Mouse (Mus musculus): ENCODE data around the gene Fam72a.

The Fam72a gene

DNA sequence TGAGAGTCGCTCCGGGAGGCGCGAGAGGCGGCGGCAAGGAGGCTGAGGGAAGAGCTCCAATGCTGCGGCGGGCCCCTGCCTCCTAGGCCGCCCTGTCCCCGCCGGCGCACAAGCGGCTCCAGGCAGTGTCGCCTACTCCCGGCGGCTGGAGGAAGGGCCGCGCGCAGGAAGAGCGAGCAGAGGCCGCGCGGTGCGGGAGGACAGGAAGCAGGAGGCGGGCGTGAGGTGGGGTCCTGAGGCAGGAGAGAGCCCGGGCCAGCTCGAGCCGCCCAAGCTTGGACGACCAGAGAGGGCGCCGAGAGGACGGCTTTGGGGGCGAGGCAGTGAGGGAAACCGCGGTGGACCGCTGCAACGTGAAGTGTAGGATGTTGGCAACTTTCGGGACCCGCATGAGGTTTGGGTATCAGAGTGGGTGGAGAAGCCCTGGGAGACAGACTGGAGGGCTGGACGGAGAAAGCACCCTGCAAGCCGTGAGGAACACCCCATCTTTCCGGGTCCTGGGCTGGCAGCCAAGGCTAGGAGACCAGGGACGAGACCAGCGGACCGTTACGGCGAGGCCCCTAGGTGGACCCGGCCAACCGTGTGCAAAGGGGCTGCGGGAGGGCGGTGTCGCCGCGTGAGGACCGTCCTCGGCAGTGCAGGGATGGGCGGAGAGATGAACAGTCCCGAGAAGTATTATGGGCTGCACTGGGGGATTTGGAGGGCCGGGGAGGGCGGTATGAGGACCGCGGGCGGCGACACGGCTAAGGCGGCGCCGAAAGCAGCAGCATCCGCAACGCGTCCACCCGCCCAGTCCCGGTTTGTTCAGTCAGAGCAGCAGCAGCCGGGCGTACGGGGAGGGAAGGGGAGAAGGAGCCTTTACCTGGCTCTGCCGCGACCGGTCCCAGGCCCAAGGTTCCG lies 1.1 kb upstream of the Fam72a start:
- peak; percentile 59 for DNase-seq (ENCODE audit: extremely low read depth, low read depth)

DNA sequence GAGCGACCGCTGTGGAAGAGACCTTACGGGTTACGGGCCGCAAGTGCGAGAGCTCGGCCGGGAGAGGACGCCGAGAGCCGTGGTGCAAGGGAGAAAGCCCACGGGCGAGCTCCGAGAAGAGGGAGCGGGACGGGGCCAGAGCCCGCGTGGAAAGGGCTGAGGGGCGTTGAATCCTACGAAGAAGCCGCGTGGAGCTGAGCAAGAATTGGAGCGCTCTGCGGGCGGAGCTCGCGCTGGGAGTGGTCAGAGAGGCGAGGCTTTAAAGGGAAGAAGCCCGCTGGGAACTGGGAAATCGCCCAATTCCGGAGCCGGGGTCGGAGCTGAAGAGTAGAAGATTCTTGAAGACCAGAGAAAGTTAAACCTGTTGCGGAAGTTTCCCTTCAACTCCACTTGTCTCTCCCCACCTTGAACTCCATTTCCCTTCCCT lies 391 bp downstream of the Fam72a start:
- peak; percentile 50 for DNase-seq (ENCODE audit: extremely low read depth, low read depth)

DNA sequence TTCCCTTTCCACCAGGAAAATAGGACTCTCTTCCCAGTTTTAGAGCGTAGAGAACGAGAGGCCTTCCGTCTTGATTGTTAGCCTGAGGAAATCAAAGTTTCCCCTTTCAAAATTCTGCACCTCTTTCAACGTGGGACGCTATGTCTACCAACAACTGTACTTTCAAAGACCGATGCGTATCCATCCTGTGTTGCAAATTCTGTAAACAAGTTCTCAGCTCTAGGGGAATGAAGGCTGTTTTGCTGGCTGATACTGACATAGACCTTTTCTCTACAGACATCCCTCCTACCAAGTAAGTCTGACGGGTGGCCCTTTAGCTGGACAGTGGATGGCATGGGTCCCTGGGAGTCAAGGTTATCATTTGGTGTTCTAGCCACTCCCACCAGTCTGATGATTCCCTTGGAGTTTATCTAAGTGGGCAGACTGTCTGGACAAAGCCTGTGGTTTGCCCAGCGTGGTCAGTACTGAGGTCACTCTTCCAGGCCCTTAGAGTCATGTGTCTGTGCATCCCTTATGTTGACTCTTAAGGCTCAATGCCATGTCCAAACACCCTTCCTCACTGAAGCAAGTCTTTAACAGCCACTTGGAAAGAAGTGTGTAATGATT lies 961 bp downstream of the Fam72a start:
- DNase-seq (ENCODE audit: extremely low read depth, low read depth), result no peak

DNA sequence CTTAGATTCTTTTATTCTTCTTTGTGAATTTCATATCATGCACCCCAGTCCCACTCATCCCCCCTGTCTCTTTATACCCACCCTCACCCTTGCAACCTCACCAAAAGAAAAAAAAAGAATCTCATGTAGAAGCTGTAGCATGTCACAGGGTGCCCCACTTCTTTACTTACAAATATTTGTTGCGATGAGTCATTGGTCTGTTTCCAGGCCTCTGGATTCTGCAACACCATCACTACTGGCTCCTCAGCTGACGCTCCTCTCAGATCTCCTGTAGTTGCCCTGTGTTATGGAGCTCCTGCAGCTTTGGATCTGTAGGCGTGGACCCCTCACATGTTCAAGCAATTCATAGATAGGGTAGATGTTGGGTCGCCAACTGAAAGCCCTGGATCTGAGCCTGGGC lies 12.1 kb downstream of the Fam72a start:
- DNase-seq (ENCODE audit: extremely low read depth, low read depth), result no peak

DNA sequence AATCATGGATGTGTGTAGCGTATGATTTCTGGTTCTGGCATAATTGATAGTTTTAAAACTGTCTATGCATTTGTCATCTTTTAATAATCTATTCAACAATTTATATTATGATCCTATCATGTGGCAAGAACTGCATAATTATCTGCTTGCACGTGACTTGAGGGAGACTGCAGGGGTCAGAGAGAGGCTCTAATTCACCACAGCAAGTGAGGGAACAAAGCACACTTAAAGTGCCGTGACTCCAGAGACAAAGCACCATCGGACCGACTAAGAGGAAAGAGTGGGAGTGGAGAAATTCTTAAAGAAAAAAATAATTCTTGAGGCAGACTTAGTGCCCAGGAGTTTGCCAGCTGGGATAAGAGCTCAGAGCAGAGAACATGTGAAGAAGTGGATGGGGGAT lies 13.1 kb downstream of the Fam72a start:
- no peak for DNase-seq (ENCODE audit: extremely low read depth, low read depth)

DNA sequence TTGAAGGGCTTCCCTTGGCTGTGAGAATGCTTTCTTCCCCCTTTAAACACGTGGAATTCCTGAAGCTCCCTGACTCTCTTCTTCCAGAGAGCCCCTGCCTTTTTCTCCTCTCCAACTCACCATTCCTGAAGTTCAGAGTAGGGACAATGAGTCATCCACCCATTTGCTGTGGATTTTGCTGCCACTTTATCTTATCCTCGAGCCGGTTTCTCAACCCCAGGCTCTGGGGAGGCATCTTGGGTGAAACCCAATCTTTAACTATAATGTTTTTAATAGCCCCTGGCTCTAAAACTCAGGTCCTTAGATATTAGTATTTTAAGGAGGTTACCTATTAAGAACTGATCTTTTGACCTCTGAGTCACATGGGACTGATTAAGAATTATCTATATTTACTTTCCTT lies 13.7 kb downstream of the Fam72a start:
- no peak for DNase-seq (ENCODE audit: extremely low read depth, low read depth)

DNA sequence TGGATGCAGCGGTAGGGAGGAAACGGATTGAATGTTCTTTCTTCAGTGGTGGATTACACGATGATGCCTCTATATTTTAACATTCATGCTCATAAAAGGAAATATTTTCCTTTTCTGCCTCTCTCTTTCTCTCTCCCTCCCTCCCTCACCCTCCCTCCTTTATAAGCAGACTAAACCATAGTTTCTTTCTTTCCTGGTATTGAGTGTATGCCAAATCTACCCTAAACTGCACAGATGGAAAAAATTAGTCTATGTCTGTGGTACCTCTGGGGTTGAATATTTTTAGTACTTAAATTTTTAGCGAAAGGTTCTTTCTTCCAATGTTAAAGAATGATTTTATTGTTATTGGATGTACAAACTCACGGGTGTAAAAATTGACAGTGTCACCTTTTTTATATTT lies 14.2 kb downstream of the Fam72a start:
- no peak for DNase-seq (ENCODE audit: extremely low read depth, low read depth)

DNA sequence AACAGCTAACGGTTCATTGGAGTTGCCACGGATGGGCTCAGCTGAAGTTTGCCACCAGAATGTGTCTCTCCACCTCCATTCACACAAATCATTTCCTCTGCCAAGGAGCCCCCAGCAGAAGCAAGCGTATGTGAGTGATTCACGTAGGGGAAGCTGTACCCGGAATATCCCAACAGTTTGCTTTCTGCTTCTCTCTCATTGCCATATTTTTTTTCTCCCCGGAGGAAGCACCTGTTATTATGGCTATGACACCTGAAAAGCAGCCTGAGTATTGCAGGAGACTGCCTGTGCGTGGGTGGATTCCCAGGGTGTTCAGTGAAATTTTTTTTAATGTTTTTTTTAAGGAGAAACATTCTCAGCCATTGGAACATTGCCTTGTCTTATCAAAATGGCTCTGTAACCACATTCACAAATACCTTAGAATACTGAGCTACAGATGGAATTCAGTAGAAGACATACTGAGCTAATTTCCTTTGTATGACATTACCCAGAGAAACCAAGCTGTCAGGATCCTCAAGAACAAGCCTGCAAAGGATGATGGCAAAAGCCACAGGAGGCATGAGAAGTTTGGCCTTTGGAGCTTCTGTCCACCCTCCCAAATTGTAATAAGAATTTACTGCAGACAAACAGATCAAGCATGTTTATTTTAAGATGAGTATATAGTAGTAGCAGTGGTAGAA lies 16.3 kb downstream of the Fam72a start:
- DNase-seq (ENCODE audit: extremely low read depth, low read depth), result no peak

DNA sequence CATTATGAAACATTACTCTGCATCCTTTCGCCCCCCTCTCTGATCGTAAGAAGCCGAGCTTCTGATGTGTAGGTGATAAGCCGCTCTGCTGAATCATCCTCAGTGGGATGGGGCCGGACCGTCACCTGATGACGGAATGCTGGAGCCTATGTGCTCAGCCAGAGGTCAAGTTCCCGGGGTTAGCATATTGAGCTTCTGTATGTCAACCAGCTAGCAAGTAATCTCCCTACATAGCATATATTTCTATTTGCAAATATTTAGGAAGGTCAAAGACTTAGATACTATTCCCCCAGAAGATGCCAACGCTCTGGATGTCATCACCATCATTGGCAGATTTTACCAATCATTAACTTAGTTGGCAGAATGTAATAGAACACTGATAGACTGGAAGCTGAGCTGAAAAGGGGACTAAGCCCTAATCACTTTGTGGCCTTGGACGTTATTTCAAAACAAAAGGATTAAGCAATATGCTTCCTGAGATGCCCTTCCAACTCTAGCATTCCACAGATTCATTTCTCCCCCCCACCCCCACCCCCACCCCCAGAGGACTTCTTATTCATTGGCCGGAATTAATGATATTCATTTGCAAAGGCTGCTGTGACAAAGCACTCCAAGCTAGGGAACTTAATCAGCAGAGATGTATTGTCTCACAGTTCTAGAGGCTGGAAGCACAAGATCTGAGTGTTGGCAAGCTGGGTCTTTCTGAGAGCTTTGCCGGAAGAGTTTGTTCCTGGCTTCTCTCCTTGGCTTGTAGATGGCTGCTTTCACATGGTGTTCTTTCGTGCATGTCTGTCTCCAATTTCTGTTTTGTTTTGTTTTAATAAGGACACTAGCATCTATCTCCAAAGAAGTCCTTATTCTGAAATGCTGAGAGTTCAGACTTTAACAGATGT lies 19.3 kb downstream of the Fam72a start:
- no peak for DNase-seq (ENCODE audit: extremely low read depth, low read depth)

DNA sequence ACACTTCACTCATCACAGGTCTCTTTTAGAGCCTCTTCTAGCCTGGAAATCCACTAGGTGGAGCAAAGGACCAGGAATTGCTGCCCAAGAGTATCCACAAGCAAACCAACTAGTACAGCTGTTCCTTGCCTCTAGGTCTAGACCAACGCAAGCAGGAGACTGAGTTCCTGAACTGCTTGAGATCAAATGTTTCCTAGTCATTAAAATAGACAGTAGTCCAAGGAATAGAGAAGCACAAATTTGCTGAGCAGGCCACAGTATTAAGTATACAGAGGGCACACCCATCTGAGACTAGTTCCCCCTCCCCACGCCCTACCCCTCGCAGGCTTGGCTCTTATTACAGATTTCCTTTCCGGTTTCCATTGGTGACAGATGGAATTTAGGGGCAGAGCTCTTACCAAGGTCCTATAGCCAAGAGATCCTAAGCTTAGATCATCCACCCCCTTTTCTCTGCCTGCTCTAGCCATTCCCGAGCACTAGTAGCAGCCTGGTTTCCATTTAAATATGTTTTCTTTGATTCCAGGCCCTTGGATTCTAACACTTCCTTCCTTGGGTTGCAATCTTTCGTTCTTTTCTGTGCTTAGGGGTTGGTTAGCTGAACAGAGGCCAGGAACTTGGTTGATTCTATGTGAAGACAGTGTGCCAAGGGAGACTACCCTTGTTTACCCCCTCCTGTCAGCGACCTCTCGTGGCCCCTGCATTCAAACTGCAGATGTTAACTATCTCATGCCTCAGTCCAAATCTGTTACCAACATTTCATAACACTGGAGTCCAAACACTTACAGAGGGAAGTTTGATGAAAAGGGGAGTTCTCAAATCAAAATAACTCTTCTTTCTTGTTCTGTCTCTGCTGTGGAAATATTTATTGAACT lies 21.0 kb downstream of the Fam72a start:
- DNase-seq (ENCODE audit: extremely low read depth, low read depth), result no peak

DNA sequence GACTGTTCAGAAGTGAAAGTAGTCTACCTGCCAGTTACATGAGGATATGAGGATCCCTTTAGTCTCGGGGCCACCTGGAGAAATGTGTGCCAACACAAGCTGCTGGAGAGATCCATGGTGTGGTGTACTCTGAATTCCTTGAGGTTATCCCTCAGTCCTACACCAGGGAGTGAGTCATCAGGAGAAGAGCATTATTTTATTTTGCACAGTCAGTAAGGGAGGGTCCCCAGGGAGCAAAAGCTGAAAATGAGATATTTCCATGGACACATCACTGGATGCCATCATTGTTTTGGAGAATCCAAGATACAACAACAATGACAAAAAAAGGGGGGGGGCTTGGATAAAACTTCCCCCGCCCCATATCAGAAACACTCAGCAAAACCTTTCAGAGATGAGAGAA lies 24.3 kb downstream of the Fam72a start:
- DNase-seq (ENCODE audit: extremely low read depth, low read depth), result no peak

DNA sequence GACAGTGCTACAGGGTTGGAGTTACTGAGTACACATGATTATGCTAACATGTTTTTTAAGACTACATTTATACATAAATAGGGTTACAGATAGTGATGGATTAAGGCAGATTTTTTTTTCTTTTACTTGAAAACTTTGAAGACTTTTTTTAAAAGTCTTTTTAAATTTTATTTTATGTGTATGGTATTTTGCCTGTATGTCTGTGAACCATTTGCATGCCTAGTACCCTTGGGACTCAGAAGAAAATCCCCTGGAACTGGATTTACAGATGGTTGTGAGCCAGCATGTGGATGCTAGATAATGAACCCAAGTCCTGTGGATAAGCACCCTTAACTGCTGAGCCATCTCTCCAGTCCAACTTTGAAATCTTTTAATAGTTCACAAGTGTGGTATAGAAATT lies 25.7 kb downstream of the Fam72a start:
- DNase-seq (ENCODE audit: extremely low read depth, low read depth), result no peak

DNA sequence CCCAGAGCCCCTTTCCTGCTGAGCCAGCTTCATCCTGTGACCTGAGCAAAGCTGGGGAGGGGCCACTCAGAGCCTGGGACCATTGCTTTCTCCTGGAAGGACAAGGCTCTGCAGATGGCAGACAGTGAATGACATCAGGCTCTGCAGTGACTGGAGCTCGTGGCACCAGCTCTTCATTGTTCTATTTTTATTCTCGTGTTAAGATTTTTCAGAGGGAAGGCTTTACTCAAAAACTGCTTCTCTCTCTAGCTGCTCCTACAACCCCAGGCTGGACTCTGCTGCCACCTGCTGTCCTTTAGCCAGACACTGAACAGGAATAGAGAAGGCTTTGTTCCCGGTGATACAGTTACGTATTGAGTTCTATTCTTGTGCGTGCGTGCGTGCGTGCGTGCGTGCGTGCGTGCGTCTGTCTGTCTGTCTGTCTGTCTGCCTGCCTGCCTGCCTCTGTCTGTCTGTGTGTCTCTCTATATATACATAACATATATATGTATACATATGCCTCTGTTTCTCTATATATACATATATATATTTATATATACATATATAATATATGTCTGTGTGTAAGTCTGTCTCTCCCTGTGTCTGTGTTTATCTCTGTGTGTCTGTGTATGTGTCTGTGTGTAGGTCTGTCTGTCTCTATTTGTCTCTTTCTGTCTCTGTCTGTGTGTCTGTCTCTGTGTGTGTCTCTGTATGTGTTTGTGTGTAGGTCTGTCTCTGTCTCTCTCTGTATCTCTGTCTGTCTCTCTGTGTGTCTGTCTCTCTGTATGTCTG lies 27.5 kb downstream of the Fam72a start:
- peak; percentile 78 for DNase-seq (ENCODE audit: extremely low read depth, low read depth)

DNA sequence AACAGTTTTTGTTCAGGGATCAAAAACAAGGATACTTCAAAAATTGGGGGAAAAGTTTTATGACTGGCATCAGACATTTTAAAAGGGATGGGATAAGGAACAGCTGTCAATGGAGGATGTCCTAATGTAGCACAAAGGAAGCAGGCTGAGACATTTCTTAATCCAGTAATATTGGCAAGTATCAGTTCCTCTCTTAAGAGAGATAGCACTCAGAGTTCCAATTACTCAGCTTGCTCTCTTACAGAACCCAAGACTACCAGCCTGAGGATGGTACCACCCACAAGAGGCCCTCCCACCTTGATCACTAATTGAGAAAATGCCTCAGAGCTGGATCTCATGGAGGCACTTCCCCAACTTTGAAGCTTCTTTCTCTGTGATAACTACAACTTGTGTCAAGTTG lies 32.8 kb downstream of the Fam72a start:
- no peak for DNase-seq (ENCODE audit: extremely low read depth, low read depth)

DNA sequence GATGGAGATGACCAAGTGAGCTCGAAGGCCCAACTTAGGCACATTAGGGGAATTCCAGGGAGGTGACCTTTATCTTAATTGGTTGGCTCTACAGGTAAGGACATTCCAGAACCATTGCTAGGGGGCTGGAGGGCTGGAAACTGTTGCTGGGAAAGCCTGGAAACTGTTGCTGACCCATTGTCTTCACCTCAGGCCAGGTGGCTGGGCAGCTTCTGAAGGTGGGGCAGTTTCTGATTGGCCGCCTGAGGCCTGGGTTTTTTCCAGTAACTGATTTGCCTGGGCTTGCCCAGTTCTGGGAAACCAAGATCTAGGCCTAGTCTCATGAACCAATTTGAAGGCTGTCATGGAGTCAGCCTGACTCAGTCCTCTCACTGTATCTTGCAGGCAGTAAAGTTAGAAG lies 34.4 kb downstream of the Fam72a start:
- no peak for DNase-seq (ENCODE audit: extremely low read depth, low read depth)

DNA sequence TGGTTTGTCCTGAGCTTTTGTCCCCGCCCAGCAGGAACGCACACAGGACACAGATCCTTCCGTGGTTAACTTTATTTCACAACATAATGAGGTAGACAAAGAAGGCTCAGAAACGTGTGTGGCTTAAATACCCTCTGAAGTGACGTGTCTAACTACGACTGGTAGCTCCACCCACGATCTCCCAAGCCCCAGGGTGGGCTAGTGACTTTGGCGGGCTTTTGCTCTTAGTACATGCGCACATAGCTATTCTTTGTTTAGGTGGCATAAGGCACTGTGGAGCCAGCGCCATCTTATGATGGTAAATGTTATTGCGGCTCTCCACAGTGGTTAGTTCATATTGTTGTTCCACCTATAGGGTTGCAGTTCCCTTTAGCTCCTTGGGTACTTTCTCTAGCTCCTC lies 38.4 kb downstream of the Fam72a start:
- peak; percentile 82 for DNase-seq (ENCODE audit: extremely low read depth, low read depth)

DNA sequence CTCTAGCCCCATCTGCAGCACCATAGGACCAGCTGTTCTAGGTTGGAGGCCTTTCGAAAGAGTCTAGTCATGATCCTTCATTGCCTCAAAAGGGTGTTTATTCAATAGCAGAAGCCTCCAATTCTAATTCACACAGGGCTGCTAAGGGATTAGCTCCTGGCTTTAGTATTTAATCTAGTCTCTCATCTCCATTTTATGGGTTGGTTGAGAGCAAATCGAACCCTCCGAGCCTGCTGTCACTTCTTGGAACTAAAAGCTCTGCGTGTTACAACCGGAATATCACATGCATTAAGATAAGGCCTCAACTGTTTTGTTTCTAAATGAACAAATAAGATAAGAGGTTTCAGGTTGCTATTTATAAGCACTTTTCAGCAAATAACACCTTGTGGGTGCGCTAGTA lies 42.0 kb downstream of the Fam72a start:
- no peak for DNase-seq (ENCODE audit: extremely low read depth, low read depth)

DNA sequence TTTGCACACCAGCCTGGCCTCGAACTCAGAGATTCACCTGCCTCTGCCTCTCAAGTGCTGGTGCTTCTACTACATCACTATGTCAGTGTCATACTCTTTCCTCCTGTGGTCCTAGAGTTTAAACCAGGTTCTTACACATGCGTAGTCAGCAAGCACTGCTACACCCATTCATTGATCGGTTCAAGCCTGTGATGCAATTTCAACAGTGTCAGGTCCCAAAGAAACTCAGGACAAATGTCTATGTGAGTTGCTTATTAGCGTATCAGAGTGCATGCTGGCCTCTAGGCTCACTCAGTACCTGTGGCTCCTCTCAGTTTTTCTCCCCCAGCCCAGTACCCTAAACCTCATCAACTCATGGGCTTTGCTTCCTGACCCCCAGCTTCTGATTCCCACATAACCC lies 42.7 kb downstream of the Fam72a start:
- DNase-seq (ENCODE audit: extremely low read depth, low read depth), result no peak

DNA sequence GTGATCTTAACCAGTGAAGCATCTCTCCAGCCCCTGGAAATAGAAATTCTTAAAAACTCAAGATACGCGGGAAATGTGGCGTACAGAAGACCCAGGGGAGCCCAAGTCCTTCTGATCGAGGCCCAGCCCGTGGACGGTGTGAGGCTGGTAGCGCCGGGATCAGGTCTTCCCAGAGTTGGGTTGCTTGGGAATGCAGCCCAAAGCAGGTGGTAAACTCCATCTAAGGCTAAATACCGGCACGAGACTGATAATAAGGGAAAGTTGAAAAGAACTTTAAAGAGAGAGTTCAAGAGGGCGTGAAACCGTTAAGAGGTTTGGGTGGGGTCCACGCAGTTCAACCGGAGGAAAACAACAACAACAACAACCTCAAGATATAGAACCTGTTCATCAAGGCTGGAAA lies 46.0 kb downstream of the Fam72a start:
- DNase-seq (ENCODE audit: extremely low read depth, low read depth), result peak; percentile 27
